ENCODE assay signal across 7 mouse cellular contexts in the genomic region with DNA sequence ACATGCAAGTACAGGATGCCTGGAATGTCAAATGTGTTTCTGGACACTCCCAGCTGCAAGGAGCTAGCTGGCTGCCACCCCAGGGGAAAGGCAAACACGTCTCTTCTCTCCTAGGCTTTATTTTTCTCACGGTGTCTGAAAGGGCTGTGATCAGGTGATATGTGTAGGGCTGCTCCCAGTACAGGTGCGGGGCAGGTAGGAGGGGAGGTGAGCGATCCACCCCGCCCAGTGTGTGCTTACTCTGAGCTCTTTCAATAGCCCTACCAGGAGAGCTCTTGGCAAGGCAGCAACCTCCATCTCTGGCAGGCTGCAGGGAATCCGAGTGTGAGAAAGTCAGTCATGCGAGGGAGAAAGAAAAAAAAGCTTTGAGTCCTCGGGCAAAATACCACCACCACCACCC. TPM values are rescaled to one million over a fixed set of nuclear protein-coding genes. Genes with fewer than 3 reads are reported as not detected.
A peak's percentile ranks its signal among the peaks of the same experiment; 100 is the strongest.
DNase-seq lines count a peak whose midpoint lies in the region; ATAC-seq and TF ChIP-seq lines count a peak whose summit lies in the region.

No protein-coding gene starts in this region.

- H3K27ac ChIP-seq in heart, postnatal 0 days (ENCODE audit: low read depth), result peak overlapping the region; percentile 87
- peak overlapping the region; percentile 64; the same call in 1 of the 2 replicates for H3K27ac ChIP-seq in limb, embryonic 10.5 days

- peaks cover 56% of the 10 kb centered on the region for H3K4me1 ChIP-seq in heart, postnatal 0 days (ENCODE audit: control insufficient read depth, insufficient read depth)
- H3K4me1 ChIP-seq in limb, embryonic 10.5 days, result peaks cover 75% of the 10 kb centered on the region

- 13% methylated on average over 8 of the region's 8 CpGs for WGBS in heart, postnatal 0 days
- WGBS in limb, embryonic 10.5 days, result 14% methylated on average over 8 of the region's 8 CpGs

- H3K4me2 ChIP-seq in heart, postnatal 0 days (ENCODE audit: low read depth, low read length), result peak overlapping the region; percentile 45

- no peak for ATAC-seq in heart, postnatal 0 days (ENCODE audit: insufficient read depth, low read depth)

- no peaks in the 10 kb centered on the region for H3K9me3 ChIP-seq in heart, postnatal 0 days (replicated peaks; ENCODE audit: control insufficient read depth, low read length)
- no peaks in the 10 kb centered on the region for H3K9me3 ChIP-seq in limb, embryonic 10.5 days (replicated peaks)

- H3K9ac ChIP-seq in heart, postnatal 0 days (replicated peaks; ENCODE audit: low read depth, low read length), result no peak overlapping the region

- no peaks in the 10 kb centered on the region for H3K36me3 ChIP-seq in heart, postnatal 0 days (replicated peaks; ENCODE audit: control insufficient read depth, insufficient read depth, low read length)
- no peaks in the 10 kb centered on the region for H3K36me3 ChIP-seq in limb, embryonic 10.5 days

- H3K4me3 ChIP-seq in heart, postnatal 0 days (ENCODE audit: low read depth, low read length), result 0 out of 2 replicates have a peak overlapping the region, but pooled peaks have one; percentile 12
- no peak overlapping the region for H3K4me3 ChIP-seq in limb, embryonic 10.5 days

- 0 out of 2 replicates have a peak, but pooled peaks cover 2% of the 10 kb centered on the region for H3K27me3 ChIP-seq in heart, postnatal 0 days (ENCODE audit: control insufficient read depth, insufficient read depth, low read length)
- peaks cover 44% of the 10 kb centered on the region for H3K27me3 ChIP-seq in limb, embryonic 10.5 days (ENCODE audit: low read depth, poor library complexity, severe bottlenecking)

- no peak for TF ChIP-seq EP300 in heart, postnatal 0 days (IDR thresholded peaks at IDR 0.05; ENCODE audit: low read depth)

- no peak for TF ChIP-seq CTCF in heart, postnatal 0 days (IDR thresholded peaks at IDR 0.05; ENCODE audit: low read depth)

- peak; percentile 48 for DNase-seq in 3134 (ENCODE audit: extremely low read depth, insufficient read length, low spot score)
- DNase-seq in R1 (ENCODE audit: low read depth, low spot score), result peak; percentile 50
- no peak for DNase-seq in heart, postnatal 0 days (ENCODE audit: low spot score)
- no peak for DNase-seq in limb, embryonic 10.5 days (ENCODE audit: low spot score)
- DNase-seq in T-cell, adult 2 months (ENCODE audit: low spot score), result no peak
- DNase-seq in cerebellum, adult 9-10 months, result no peak
- no peak for DNase-seq in gastrocnemius, postnatal 10 days

RNA-seq across cellular contexts. Expression of gene Hes1, which starts 3.8 kb away (rescaled TPM):
- total RNA-seq in heart, postnatal 0 days (2014; rRNA removed; ENCODE audit: low replicate concordance), result 19.3 and 20.9 TPM in 2 replicates
- polyA plus RNA-seq in heart, postnatal 0 days (2015; fragmentation: Nextera tagmentation; extraction: Ambion mirVana), result 24.9 and 27.2 TPM in 2 replicates
- polyA plus RNA-seq in limb, embryonic 10.5 days (2016; fragmentation: Nextera tagmentation; extraction: Ambion mirVana), result 39.5 and 45.5 TPM in 2 replicates
- total RNA-seq in gastrocnemius, postnatal 10 days (2021), result 10 to 100 TPM; 19.1 to 24.6 TPM

Comparison
In these comparisons a context has a peak if more than half of its experiments do, and no peak if none do; other contexts are left out.
1. DNase-seq: peak in 3134 (single experiment) and R1 (single experiment); none in heart, postnatal 0 days (single experiment), limb, embryonic 10.5 days (single experiment), T-cell, adult 2 months (single experiment), cerebellum, adult 9-10 months (single experiment) and gastrocnemius, postnatal 10 days (single experiment).